Mouse (Mus musculus) adrenal gland, adult 2 months (tissue): ENCODE results near the gene Nrf1. TPM values are rescaled to one million over a fixed set of nuclear protein-coding genes. Genes with fewer than 3 reads are reported as not detected.

Experiments used
- DNase-seq: peaks from one replicate; pipeline ENCODE4 v3.0.0; 2021
- long read RNA-seq: library from polyadenylated mRNA; stranded (forward); transcript quantifications from one replicate; pipeline ENCODE4 v2.0.0, GENCODE M21; 2021
- polyA plus RNA-seq: library from polyadenylated mRNA; depleted of rRNA; stranded (reverse); fragments of >200 nt; gene quantifications from 2 replicates; pipeline ENCODE4 v1.2.3, GENCODE M21; 2012; rRNA removed
- total RNA-seq, 2 experiments: library from RNA; stranded (reverse); gene quantifications; 2 replicates each; pipeline ENCODE4 v1.2.3; 2021

Nrf1 gene
- total RNA-seq (10 to 100 TPM; 20.1 to 24.3 TPM), polyA plus RNA-seq (10.0 and 11.0 TPM in 2 replicates)
- long read RNA-seq, partial matches to known transcripts = 0 of 20 reads
- long read RNA-seq, other reads (novel, unspliced or antisense) = 8 of 20 reads

DNA sequence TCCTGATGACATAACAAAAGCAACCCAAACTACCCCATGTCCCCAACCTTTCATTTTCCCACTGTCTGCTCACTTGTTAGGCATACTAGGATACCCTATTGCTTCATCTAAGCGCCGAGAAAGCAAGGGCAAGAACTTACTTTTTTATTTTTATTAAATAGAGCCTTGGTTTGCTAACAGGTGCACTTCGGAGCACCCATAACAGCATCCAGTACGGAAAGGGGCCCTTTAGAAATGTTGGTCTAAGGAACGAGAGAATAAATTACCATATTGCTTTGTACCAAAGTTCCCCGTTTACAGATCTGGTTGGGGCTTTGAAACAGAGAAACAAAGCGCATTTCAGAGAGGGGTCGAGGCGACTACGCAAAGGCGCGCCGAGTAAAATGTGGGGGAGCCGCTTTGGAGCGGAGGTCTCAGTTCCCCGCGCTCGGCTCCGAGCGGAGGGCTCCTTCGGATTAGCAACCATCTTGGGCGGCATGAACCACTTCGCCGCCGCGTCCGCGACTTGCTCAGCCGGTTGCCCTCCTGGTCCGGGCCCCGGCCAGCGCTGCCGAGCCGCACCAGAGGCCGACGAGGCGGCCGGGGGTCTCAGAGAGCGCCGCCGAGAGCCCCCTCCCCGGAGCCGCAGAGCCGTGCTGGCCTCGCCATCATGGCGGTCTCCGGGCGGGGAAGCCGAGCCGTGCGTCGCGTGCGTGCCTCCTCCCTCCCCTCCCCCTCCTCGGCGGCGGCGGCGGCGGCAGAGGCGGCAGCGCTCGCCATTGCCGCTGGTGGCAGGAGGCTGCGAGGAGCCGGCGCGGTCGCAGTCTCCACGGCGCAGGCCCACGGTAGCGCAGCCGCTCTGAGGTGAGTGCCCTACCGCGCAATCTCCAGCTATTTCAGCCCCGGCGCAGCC, at the start of gene Nrf1:
Nrf1 (plus strand) TSS at position 718 of the 892 bp plus-strand sequence.
- DNase-seq = peak; percentile 96

DNA sequence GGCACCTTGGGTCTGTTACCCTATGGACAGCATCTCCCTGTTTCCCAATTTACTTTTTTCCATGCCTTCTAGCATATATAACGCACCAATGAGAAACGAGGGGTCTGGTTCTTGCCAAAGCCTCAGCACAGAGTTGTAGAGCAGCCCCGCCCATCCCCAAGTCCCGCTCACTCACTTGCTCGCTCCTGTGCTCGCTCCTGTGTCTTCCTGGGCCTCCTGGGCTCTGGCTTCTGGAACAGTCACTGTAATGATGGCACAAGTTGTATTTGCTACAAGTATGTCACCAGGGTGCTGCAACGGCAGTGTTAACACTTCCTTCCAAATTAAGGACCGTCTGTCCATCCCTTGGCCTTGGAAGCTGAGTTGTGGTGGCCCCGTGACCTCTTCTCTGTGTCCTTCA, 49.6 kb upstream of the Nrf1 start:
- DNase-seq = peak; percentile 26

GRCm38 (mm10) chr6:29998771-29999170, 49.0 kb upstream of the Nrf1 start:
- no peak for DNase-seq

- DNase-seq = no peak
These were observed 45.2 kb upstream of the Nrf1 start for GRCm38 (mm10) chr6:30002628-30003027.

- no peak for DNase-seq
These were observed 41.9 kb upstream of the Nrf1 start for GRCm38 (mm10) chr6:30005851-30006250.

- no peak for DNase-seq
These were observed 38.6 kb upstream of the Nrf1 start for GRCm38 (mm10) chr6:30009204-30009603.

GRCm38 (mm10) chr6:30013520-30013919, 34.3 kb upstream of the Nrf1 start:
- DNase-seq = no peak

GRCm38 (mm10) chr6:30014187-30014864, 33.5 kb upstream of the Nrf1 start:
- DNase-seq = no peak

GRCm38 (mm10) chr6:30021241-30021640, 26.5 kb upstream of the Nrf1 start:
- DNase-seq = no peak

- peak; percentile 84 for DNase-seq
These were observed 26.1 kb upstream of the Nrf1 start for GRCm38 (mm10) chr6:30021656-30022055.

GRCm38 (mm10) chr6:30026799-30027198, 21.0 kb upstream of the Nrf1 start:
- peak; percentile 57 for DNase-seq

DNA sequence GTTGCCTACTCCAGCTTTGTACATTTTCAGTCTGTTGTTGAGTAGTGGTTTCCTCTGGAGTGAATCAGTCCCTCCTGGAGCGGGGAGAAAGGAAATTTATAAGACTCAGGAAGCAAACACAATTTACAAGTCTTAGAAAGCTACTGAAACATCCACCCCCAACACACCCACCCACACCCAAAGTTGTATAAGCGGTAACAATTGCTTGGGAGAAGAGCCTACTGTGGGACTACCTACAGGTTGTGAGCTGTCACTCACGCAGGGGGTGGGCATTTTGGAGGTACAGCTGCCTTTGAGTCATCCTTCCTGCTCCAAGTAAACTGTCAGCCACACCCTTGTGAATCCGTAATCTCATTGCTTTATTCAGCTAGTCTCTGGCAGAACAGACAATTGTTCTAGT, 19.4 kb upstream of the Nrf1 start:
- no peak for DNase-seq

DNA sequence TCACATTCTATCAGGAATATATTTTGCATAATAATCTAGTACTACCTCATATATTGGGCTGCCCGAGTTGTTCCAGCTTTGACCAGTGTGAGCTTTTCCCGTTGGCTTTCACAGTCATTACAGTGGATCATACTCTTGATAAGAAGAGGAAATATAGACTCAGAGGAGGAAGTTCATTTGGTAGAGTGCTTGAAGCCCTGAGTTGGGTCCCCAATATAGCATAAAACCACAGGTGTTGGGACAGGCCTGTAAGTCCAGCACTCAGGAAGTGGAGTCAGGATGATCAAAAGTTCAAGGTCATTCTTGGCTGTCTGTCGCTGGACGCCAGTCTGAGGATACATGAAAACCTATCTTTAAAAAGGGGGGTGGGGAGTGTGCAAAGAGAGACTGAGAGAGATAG, 12.7 kb upstream of the Nrf1 start:
- DNase-seq = no peak

GRCm38 (mm10) chr6:30041498-30041897, 6.3 kb upstream of the Nrf1 start:
- no peak for DNase-seq

DNA sequence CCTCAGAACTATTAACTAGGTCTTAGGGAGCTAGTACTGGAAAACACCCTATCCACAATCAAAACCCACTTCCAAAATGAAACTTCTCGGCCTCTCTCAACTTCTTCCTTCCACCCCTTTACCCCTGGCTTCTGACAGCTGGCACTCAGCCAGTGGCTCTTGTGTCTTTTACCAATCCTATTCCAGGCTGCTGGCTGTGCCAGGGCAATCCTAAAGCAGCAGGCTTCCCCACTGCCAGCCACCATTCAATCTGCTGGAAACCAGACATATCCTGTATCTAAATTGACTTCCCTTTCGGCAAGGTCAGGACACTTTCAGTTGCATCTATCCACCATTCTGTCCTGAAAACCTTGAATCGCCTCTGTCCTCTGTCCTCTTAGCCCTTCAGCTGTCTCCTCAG, 5.3 kb upstream of the Nrf1 start:
- DNase-seq = no peak

DNA sequence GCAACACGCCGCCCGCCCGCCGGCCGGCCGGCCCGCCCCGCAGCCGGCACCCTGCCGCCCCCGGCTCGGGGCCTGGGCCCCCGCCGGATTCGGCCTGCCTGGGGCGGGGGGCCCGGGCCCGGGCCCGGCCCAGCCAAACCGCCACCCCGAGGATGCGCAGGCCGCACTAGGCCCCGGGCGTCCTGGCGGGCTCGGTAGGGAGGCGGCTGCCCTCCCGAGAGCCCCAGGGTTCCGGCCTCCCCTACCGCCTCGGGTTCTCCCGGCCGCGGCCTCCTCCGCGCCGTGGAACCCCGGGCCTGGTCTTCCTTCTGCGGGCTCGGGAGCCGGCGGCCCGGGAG, 344 bp downstream of the Nrf1 start:
- DNase-seq = no peak

DNA sequence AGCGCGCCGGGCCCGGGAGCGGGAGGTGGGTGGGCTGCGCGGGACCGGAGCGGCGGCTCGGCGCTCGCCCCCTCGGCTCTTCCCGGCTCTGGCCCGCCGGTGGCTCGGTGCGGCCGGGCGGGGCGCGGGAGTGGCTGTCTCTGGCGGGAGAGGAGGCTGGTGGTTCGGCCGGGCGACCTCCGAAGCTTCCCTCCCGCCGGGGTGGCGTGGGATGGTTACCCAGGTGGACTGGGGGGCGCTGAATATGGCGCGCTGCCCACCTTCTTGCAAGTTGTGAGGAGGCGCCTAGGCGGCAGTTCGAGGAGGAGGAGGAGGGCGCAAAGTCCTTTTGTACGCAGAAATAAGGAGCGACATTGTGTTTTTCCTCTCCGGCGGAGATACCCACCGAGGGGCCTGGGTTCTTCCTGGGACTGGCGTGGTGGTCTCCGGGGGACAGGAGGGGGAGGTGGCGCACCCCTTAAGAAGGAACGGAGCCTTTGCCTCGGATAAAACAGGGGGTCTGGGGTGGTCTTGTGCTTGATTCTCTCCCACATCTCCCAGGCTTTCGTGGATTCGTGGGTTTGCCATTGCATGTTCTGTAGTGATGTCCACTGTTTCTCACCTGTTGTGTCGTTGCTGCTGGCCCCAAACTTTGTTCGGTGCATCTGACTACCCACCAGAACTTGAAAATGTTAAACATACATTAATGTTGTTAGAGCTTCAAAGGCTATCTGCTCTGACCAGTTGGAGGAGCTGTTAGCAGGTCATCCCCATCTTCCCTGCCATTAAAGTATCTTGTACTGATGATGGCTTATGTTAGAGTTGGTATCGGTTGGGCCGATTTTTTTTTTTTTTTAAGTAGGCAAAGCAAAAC, 939 bp downstream of the Nrf1 start:
- DNase-seq = peak; percentile 79

GRCm38 (mm10) chr6:30053116-30053515, 5.3 kb downstream of the Nrf1 start:
- no peak for DNase-seq

- no peak for DNase-seq
These were observed 14.8 kb downstream of the Nrf1 start for GRCm38 (mm10) chr6:30062544-30062943.

DNA sequence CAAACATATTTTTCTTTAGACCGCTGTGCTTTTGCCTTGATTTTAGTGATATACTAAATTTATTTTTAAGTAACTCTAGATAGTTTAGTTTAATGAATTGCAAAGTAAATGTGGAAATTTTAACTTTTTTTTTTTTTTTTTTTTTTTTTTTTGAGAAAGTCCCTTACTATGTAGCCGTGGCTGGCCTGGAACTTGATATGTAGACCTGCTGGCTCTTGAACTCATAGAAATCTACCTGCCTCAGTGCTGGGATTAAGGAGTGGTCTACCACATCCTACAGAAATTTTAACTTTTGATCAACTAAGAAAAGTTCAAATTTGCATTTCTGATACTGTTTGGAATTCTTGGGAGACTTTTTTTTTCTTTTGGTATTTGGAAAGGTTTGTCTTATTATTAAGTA, 17.6 kb downstream of the Nrf1 start:
- DNase-seq = no peak

- no peak for DNase-seq
These were observed 19.0 kb downstream of the Nrf1 start for GRCm38 (mm10) chr6:30066746-30067145.

GRCm38 (mm10) chr6:30072476-30072875, 24.7 kb downstream of the Nrf1 start:
- no peak for DNase-seq
